Mouse (Mus musculus) hindbrain, embryonic 11.5 days (tissue): ENCODE measurements at regions not wholly inside any gene's neighbourhood (a gene's known extent, or its start where the extent isn't known, plus 50 kb on each side); places are given as distances from the start of the nearest gene placed in this dataset.

Experiments used
- ATAC-seq: fragments of 200-750 bp; cut with Nextera tagmentation; 2 replicates; pipeline ENCODE4 v1.8.0; 2017; ENCODE audit warnings: mild to moderate bottlenecking, moderate TSS enrichment, moderate library complexity; ENCODE audit not compliant: low FRiP score
- DNase-seq: peaks from one replicate; pipeline ENCODE4 v3.0.0-alpha.2; 2015; ENCODE audit warnings: low spot score
- H3K27ac ChIP-seq: fragments of 300-500 bp; sonication (generic); 2 replicates; pipeline ENCODE4 v1.5.1; 2014; ENCODE audit warnings: mild to moderate bottlenecking, low read depth, low read length
- H3K27me3 ChIP-seq: fragments of 300-500 bp; sonication (generic); 2 replicates; pipeline ENCODE4 v1.6.1; 2014; ENCODE audit warnings: mild to moderate bottlenecking, low read length, moderate library complexity, mixed read lengths; ENCODE audit not compliant: control insufficient read depth, insufficient read depth
- H3K36me3 ChIP-seq: fragments of 300-500 bp; sonication (generic); 2 replicates; pipeline ENCODE4 v1.6.1; 2014; ENCODE audit warnings: mild to moderate bottlenecking, low read length, moderate library complexity, mixed read lengths; ENCODE audit not compliant: control insufficient read depth, insufficient read depth
- H3K4me1 ChIP-seq: fragments of 300-500 bp; sonication (generic); replicated peaks from 2 replicates; pipeline ENCODE4 v1.6.1; 2014; ENCODE audit warnings: low read length, mixed read lengths; ENCODE audit not compliant: control insufficient read depth, insufficient read depth
- H3K4me2 ChIP-seq: fragments of 300-500 bp; sonication (generic); replicated peaks from 2 replicates; pipeline ENCODE4 v1.6.1; 2014; ENCODE audit warnings: mild to moderate bottlenecking, low read depth, low read length
- H3K4me3 ChIP-seq: fragments of 300-500 bp; sonication (generic); 2 replicates; pipeline ENCODE4 v1.5.1; 2014; ENCODE audit warnings: low read depth, low read length
- H3K9ac ChIP-seq: fragments of 300-500 bp; sonication (generic); 2 replicates; pipeline ENCODE4 v1.6.1; 2014; ENCODE audit warnings: low read depth, low read length
- H3K9me3 ChIP-seq: fragments of 300-500 bp; sonication (generic); 2 replicates; pipeline ENCODE4 v1.6.1; 2016; ENCODE audit warnings: low read length; ENCODE audit not compliant: control insufficient read depth
- WGBS: fragments of 180-500 bp; shearing (Covaris S2); extraction: QIAGEN DNeasy Blood & Tissue Kit; methylation state at CpG from one replicate; pipeline ENCODE4 v1.1.7; 2014; 5-methylcytosine and 5-hydroxymethylcytosine counted together

DNA sequence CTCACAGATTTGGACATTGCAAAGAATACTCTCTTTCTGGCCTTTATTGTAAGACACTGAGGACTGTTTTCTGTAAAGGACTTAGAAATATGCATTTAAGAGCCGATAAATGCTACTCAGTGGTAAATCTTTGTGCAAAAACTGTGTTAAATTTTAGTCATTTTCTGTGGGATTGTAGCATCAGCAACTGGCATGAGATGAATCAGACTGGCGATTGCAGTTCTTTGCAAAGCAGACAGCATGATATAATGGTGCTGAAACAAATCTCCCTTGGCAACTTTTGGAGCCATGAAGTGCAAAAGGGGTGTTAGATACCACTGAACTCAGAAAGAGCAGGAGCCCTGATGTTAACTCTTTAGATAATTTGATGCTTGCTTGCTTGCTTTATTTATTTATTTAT, 565.0 kb downstream of the Hsfy2 start:
- H3K4me2 ChIP-seq = no peak overlapping the region
- 88% methylated on average over 2 of the region's 2 CpGs for WGBS
- DNase-seq = no peak

DNA sequence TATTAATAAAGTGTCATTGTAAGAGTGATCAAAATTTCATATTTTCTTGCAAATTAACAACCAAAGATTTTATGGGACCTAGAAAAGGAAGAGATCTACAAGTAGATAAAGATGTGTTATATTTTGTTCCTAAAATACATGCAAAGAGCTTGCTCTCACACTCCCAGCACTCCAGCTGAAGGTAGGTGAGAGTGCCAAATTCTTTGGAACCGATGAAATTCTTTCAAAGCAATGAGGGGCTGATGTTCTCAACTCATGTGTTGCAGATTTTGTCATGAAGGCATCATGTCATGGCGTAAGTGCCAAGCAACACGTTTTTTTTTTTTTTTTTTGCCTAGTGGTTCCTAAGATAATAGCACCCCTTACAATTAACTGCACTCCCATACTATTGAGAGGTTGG, 573.8 kb downstream of the Hsfy2 start:
- no peak for ATAC-seq
- WGBS = 66% methylated on average over 3 of the region's 3 CpGs
- no peaks in the 10 kb centered on the region for H3K27me3 ChIP-seq

More for the DNA sequence above, 565.0 kb downstream of the Hsfy2 start:
- no peak overlapping the region for H3K9ac ChIP-seq
- no peak overlapping the region for H3K4me3 ChIP-seq
- no peaks in the 10 kb centered on the region for H3K4me1 ChIP-seq
- no peak overlapping the region for H3K27ac ChIP-seq
- no peaks in the 10 kb centered on the region for H3K36me3 ChIP-seq
- H3K9me3 ChIP-seq = no peaks in the 10 kb centered on the region
- no peaks in the 10 kb centered on the region for H3K27me3 ChIP-seq
- ATAC-seq = no peak

More for the DNA sequence above, 573.8 kb downstream of the Hsfy2 start:
- Histone ChIP-seq H3K36me3 (no peaks in the 10 kb centered on the region), H3K9me3 (no peaks in the 10 kb centered on the region), H3K9ac (no peak overlapping the region), H3K4me1 (no peaks in the 10 kb centered on the region), H3K27ac (no peak overlapping the region), H3K4me2 (no peak overlapping the region), H3K4me3 (no peak overlapping the region)
- DNase-seq = no peak
